Mouse (Mus musculus) bone marrow macrophage, adult 2 months (primary cell): Measurements from ENCODE around the gene Hbp1.

Experiments used
- CTCF ChIP-seq: IDR thresholded peaks from 2 replicates; pipeline ENCODE4 v1.5.1; 2012; ENCODE audit warnings: low read depth, mild to moderate bottlenecking, low read length, moderate library complexity
- POLR2A ChIP-seq: IDR thresholded peaks from 2 replicates; pipeline ENCODE4 v1.6.1; 2012; ENCODE audit warnings: mild to moderate bottlenecking, low read depth, low read length, borderline replicate concordance

GRCm38 (mm10) chr12:31971547-31971946, 21.2 kb upstream of the Hbp1 start:
- TF ChIP-seq CTCF, result no peak
- no peak for TF ChIP-seq POLR2A
